Mouse (Mus musculus): ENCODE results near the gene Gpam. TPM values are rescaled to one million over a fixed set of nuclear protein-coding genes. Genes with fewer than 3 reads are reported as not detected.

Gene Gpam
- total RNA-seq (2023) = 10 to 100 TPM in 1 of 2 experiments, 1 to 10 TPM in 1; 8.7 to 11.5 TPM

DNA sequence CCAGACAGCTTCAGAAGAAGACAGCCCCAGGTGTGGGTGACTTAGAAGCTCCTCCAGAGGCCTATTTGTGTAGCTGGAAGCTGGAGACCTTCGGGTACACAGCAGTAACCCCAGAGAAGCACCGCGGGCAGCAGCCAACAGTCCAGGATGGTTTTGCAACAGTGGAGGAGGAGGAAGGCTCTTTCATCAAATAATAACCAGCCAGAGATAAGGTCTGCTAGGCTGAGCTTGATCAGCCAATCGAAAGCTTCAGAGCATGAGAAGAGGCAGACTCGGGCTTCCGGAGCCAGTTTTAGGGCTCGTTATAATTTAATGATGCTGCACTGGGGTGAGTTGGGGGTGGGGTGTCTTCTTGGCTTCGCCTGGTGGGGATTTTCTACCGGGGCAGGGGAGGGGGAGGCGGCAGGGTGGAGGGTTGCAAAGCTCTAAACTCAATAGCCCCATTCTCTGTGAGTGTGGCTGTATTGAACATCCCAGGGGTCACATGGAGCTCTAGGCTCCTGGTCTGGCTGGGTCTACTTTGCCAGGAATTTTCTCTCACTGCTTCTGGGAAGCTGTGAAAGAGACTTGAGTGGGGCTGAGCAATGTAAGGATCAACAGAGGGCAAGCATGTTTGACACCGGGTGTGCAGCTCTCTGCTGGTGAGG, at the start of gene Gpam:
Gene Gpam (minus strand): TSS at position 167 of the 647 bp plus-strand sequence.

Other genes with a start within 250 kb of the Gpam start
- gene Tectb, start 53.5 kb upstream of the Gpam start, total RNA-seq (2023) = not detected
- gene Gucy2g, start 114.0 kb upstream of the Gpam start, total RNA-seq (2023) = not detected
- 10 to 100 TPM; 44.1 to 45.7 TPM for gene Acsl5, start 124.7 kb upstream of the Gpam start, total RNA-seq (2023)
- 10 to 100 TPM; 34.7 to 48.1 TPM for gene Zdhhc6, start 188.8 kb upstream of the Gpam start, total RNA-seq (2023)
- gene Vti1a, start 189.1 kb upstream of the Gpam start, total RNA-seq (2023) = 10 to 100 TPM; 42.5 to 47.2 TPM

All from B cell, adult 67 days (primary cell).